Comparison of ENCODE assay signal across 7 mouse cellular contexts in genomic region chr10:37137531-37138310, GRCm38 (mm10). TPM values are rescaled to one million over a fixed set of nuclear protein-coding genes. Genes with fewer than 3 reads are reported as not detected.
A peak's percentile ranks its signal among the peaks of the same experiment; 100 is the strongest.
DNase-seq lines count a peak whose midpoint lies in the region; ATAC-seq lines count a peak whose summit lies in the region.

No protein-coding gene starts in this region.

- peak overlapping the region; percentile 100 for H3K9ac ChIP-seq in limb, embryonic 11.5 days (ENCODE audit: low read length)
- H3K9ac ChIP-seq in midbrain, embryonic 16.5 days (ENCODE audit: low read depth, low read length), result peak overlapping the region; percentile 99

- peak overlapping the region; percentile 68 for H3K4me2 ChIP-seq in limb, embryonic 11.5 days (ENCODE audit: low read depth, severe bottlenecking)
- H3K4me2 ChIP-seq in midbrain, embryonic 16.5 days (ENCODE audit: low read length), result no peak overlapping the region

- H3K4me3 ChIP-seq in limb, embryonic 11.5 days (ENCODE audit: low read depth, low read length), result peak overlapping the region; percentile 95
- peak overlapping the region; percentile 79 for H3K4me3 ChIP-seq in midbrain, embryonic 16.5 days (ENCODE audit: low read depth, low read length)

- H3K9me3 ChIP-seq in limb, embryonic 11.5 days (ENCODE audit: control insufficient read depth, low read length), result no peaks in the 10 kb centered on the region
- no peaks in the 10 kb centered on the region for H3K9me3 ChIP-seq in midbrain, embryonic 16.5 days (replicated peaks; ENCODE audit: control insufficient read depth, low read length, poor library complexity, severe bottlenecking)

- under 1% methylated on average over 23 of the region's 24 CpGs for WGBS in limb, embryonic 11.5 days
- under 1% methylated on average over 24 of the region's 24 CpGs for WGBS in midbrain, embryonic 16.5 days

- DNase-seq in adrenal gland, postnatal 14 days, result peak; percentile 68
- peak; percentile 78 for DNase-seq in embryo, embryonic 11 days
- DNase-seq in heart, adult 18-20 months, result peak; percentile 60 to 78
- peak; percentile 28 to 31 for DNase-seq in kidney, adult 8-10 months
- peak; percentile 78 for DNase-seq in limb, embryonic 11.5 days (ENCODE audit: low spot score)
- peak; percentile 23 to 52 for DNase-seq in spleen, postnatal 10 days (ENCODE audit: low spot score in 2 of 2)

- no peak for ATAC-seq in limb, embryonic 11.5 days (ENCODE audit: insufficient number of reproducible peaks, low FRiP score, low TSS enrichment, low read depth)
- no peak for ATAC-seq in midbrain, embryonic 16.5 days

- peaks cover 3% of the 10 kb centered on the region; the same call in 1 of the 2 replicates for H3K4me1 ChIP-seq in limb, embryonic 11.5 days (ENCODE audit: control insufficient read depth, insufficient read depth, low read length)
- peaks cover 19% of the 10 kb centered on the region for H3K4me1 ChIP-seq in midbrain, embryonic 16.5 days (ENCODE audit: control insufficient read depth, insufficient read depth, low read length)

- peaks cover 4% of the 10 kb centered on the region; the same call in 1 of the 2 replicates for H3K36me3 ChIP-seq in limb, embryonic 11.5 days (ENCODE audit: control insufficient read depth, insufficient read depth, low read length)
- H3K36me3 ChIP-seq in midbrain, embryonic 16.5 days (ENCODE audit: control insufficient read depth, insufficient read depth, low read length), result peaks cover 8% of the 10 kb centered on the region; the same call in 1 of the 2 replicates

- peak overlapping the region; percentile 97 for H3K27ac ChIP-seq in limb, embryonic 11.5 days (replicated peaks; ENCODE audit: low read depth, low read length)
- H3K27ac ChIP-seq in midbrain, embryonic 16.5 days (ENCODE audit: low read length), result peak overlapping the region; percentile 100

- no peaks in the 10 kb centered on the region for H3K27me3 ChIP-seq in limb, embryonic 11.5 days (ENCODE audit: control insufficient read depth, insufficient read depth, low read length)
- no peaks in the 10 kb centered on the region for H3K27me3 ChIP-seq in midbrain, embryonic 16.5 days (ENCODE audit: control insufficient read depth, insufficient read depth, low read depth, low read length)

RNA-seq across cellular contexts. Expression of gene Marcks, which starts 1.0 kb away (rescaled TPM):
- 83.8 and 85.5 TPM in 2 replicates for total RNA-seq in adrenal gland, postnatal 14 days (2021)
- 10 to 100 TPM; 31.1 to 31.3 TPM for total RNA-seq in heart, adult 18-20 months (2021)
- polyA plus RNA-seq in limb, embryonic 11.5 days (2014; fragmentation: Nextera tagmentation; extraction: Ambion mirVana), result 211 and 222 TPM in 2 replicates
- 187 and 196 TPM in 2 replicates for polyA plus RNA-seq in midbrain, embryonic 16.5 days (2015; fragmentation: Nextera tagmentation; extraction: Ambion mirVana)
